Mouse (Mus musculus) bone marrow, adult 2 months (tissue): ENCODE results near the gene Slc2a13.

Experiments
- CTCF ChIP-seq: fragments of 200-500 bp; IDR thresholded peaks from 2 replicates; pipeline ENCODE4 v1.5.1; 2011; ENCODE audit warnings: low read length, control low read depth; ENCODE audit not compliant: control insufficient read depth, insufficient read depth
- POLR2A ChIP-seq: fragments of 200-500 bp; IDR thresholded peaks from 2 replicates; pipeline ENCODE4 v1.6.1; 2011; ENCODE audit warnings: low read depth, mild to moderate bottlenecking, control low read depth, low read length, borderline replicate concordance; ENCODE audit not compliant: control insufficient read depth

- TF ChIP-seq CTCF: no peak
- TF ChIP-seq POLR2A: no peak
These were observed 95.3 kb downstream of the Slc2a13 start for GRCm38 (mm10) chr15:91477766-91478165.
